Mouse (Mus musculus) megakaryocyte, embryonic 14.5 days (primary cell): ENCODE measurements around the gene Frs3.

Experiments
- FLI1 ChIP-seq: IDR thresholded peaks from 2 replicates; pipeline ENCODE4 v1.6.1; 2012; ENCODE audit warnings: low read length, inconsistent platforms, mixed read lengths
- GATA1 ChIP-seq: IDR thresholded peaks from 3 replicates; pipeline ENCODE4 v1.6.1; 2012; ENCODE audit warnings: mixed read lengths, low read length, inconsistent platforms, borderline replicate concordance

DNA sequence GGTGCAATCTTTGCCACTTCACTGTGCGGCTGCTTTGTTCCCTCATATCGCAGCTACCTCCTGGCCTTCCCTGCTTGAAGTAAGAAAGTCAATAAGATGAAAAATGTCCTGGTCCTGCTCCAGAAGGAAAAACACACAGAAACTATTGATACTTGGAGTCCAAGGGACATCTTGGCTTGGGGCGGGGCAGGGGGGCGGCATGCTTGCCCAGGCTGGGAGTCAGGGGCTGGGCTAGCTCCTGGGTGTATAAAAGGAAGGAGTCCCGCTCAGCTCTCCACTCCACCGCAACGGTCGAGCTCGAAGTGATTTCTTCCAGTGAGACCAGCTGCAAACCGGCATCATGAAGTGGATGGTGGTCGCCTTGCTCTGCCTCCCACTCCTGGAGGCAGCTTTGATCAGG is 37.7 kb downstream of the Frs3 start, which contains the start of gene Pgc:
- no peak for TF ChIP-seq GATA1
- no peak for TF ChIP-seq FLI1
